Mouse (Mus musculus): ENCODE results near the gene Zfp91. TPM values are rescaled to one million over a fixed set of nuclear protein-coding genes. Genes with fewer than 3 reads are reported as not detected.

Zfp91 gene
- 12.3 and 12.9 TPM in 2 replicates for polyA plus RNA-seq (2015; fragmentation: Nextera tagmentation; extraction: Ambion mirVana)

GRCm38 (mm10) chr19:12795511-12796327, at the start of gene Zfp91, which contains the start of gene Lpxn:
Gene Zfp91, minus strand, starts transcription at chr19:12796126.
Gene Lpxn, plus strand, starts transcription at chr19:12796193.
- under 1% methylated on average over 58 of the region's 76 CpGs for WGBS
- H3K27ac ChIP-seq (replicated peaks) = peak within 1 kb of the TSS; percentile 100

DNA sequence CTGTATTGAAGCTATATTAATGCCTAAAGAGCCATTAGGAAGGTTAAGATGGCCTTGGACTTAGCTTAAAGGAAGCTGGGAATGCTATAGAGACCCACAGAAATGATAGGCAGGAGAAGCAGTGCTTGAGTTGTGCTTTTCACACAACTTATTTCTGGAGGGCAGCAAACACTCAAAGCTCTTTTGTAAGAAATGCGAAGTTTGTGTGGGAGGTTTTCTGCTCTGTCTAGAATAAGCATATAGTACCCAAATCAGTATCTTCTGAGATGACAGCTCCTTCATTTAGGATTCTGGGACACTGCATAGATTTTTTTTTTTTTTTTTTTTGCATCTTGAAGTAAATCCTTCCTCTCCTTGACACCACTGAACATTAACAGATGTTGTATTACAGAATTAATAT, 42.6 kb upstream of the Zfp91 start:
- Histone ChIP-seq H3K4me2 (no peak overlapping the region), H3K27ac (replicated peaks) (no peak overlapping the region), H3K4me1 (no peaks in the 10 kb centered on the region), H3K27me3 (replicated peaks) (no peaks in the 10 kb centered on the region), H3K9me3 (replicated peaks) (no peaks in the 10 kb centered on the region), H3K36me3 (no peaks in the 10 kb centered on the region), H3K9ac (replicated peaks) (no peak overlapping the region), H3K4me3 (replicated peaks) (no peak overlapping the region)
- 89% methylated on average over 1 of the region's 1 CpGs for WGBS
- ATAC-seq (ENCODE audit: low FRiP score) = no peak

More at GRCm38 (mm10) chr19:12795511-12796327, at the start of gene Zfp91, which contains the start of gene Lpxn:
- Histone ChIP-seq H3K4me2 (peak within 1 kb of the TSS; percentile 74), H3K27me3 (replicated peaks) (no peaks in the 10 kb centered on the region), H3K4me1 (peaks cover 21% of the 10 kb centered on the region), H3K9ac (replicated peaks) (peak within 1 kb of the TSS; percentile 99), H3K4me3 (replicated peaks) (peak within 1 kb of the TSS; percentile 97), H3K36me3 (no peaks in the 10 kb centered on the region), H3K9me3 (replicated peaks) (no peaks in the 10 kb centered on the region)
- peak; percentile 96 for ATAC-seq (ENCODE audit: low FRiP score)

DNA sequence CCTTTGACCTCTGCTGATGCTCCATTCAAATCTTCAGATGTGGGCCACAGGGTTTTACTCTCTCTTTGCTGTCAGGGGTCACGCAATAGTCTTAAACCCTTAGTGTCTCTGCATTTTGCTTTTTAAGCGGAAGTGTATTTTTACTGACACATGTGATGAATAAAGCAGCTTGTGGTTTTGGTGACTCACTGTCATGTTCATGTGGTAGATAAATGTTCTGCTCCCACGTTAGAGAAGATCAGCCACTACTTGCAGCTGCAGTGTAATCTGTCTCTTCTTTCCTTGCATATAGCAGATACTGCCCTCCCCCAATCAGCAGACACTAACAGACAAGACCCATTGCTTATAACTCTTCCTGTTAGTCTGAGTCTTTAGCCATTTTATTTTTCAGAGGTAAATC, 37.7 kb upstream of the Zfp91 start:
- no peaks in the 10 kb centered on the region for H3K36me3 ChIP-seq
- ATAC-seq (ENCODE audit: low FRiP score) = no peak
- H3K4me2 ChIP-seq = no peak overlapping the region
- no peaks in the 10 kb centered on the region for H3K9me3 ChIP-seq (replicated peaks)
- H3K4me1 ChIP-seq = no peaks in the 10 kb centered on the region
- no peaks in the 10 kb centered on the region for H3K27me3 ChIP-seq (replicated peaks)
- H3K9ac ChIP-seq (replicated peaks) = no peak overlapping the region
- no peak overlapping the region for H3K27ac ChIP-seq (replicated peaks)
- WGBS = 82% methylated on average over 3 of the region's 3 CpGs
- H3K4me3 ChIP-seq (replicated peaks) = no peak overlapping the region

- no peaks in the 10 kb centered on the region for H3K36me3 ChIP-seq
- no peaks in the 10 kb centered on the region for H3K9me3 ChIP-seq (replicated peaks)
- no peak overlapping the region for H3K4me3 ChIP-seq (replicated peaks)
- H3K9ac ChIP-seq (replicated peaks) = no peak overlapping the region
- H3K27me3 ChIP-seq (replicated peaks) = no peaks in the 10 kb centered on the region
- 78% methylated on average over 1 of the region's 1 CpGs for WGBS
- H3K4me2 ChIP-seq = no peak overlapping the region
- H3K4me1 ChIP-seq = no peaks in the 10 kb centered on the region
- no peak overlapping the region for H3K27ac ChIP-seq (replicated peaks)
- ATAC-seq (ENCODE audit: low FRiP score) = no peak
Observed at GRCm38 (mm10) chr19:12831559-12831958, 35.6 kb upstream of the Zfp91 start.

- Histone ChIP-seq H3K27me3 (replicated peaks) (no peaks in the 10 kb centered on the region), H3K36me3 (no peaks in the 10 kb centered on the region), H3K9ac (replicated peaks) (no peak overlapping the region), H3K27ac (replicated peaks) (no peak overlapping the region), H3K4me3 (replicated peaks) (no peak overlapping the region), H3K9me3 (replicated peaks) (no peaks in the 10 kb centered on the region), H3K4me2 (no peak overlapping the region), H3K4me1 (no peaks in the 10 kb centered on the region)
- peak; percentile 38 for ATAC-seq (ENCODE audit: low FRiP score)
- WGBS = 70% methylated on average over 2 of the region's 2 CpGs
Observed at GRCm38 (mm10) chr19:12830823-12831430, 35.0 kb upstream of the Zfp91 start.

- 78% methylated on average over 4 of the region's 4 CpGs for WGBS
- ATAC-seq (ENCODE audit: low FRiP score) = no peak
- no peaks in the 10 kb centered on the region for H3K9me3 ChIP-seq (replicated peaks)
- H3K4me1 ChIP-seq = no peaks in the 10 kb centered on the region
- no peak overlapping the region for H3K4me3 ChIP-seq (replicated peaks)
- H3K27me3 ChIP-seq (replicated peaks) = no peaks in the 10 kb centered on the region
- no peaks in the 10 kb centered on the region for H3K36me3 ChIP-seq
- no peak overlapping the region for H3K9ac ChIP-seq (replicated peaks)
- H3K27ac ChIP-seq (replicated peaks) = no peak overlapping the region
- H3K4me2 ChIP-seq = no peak overlapping the region
Observed at GRCm38 (mm10) chr19:12824549-12824948, 28.6 kb upstream of the Zfp91 start.

DNA sequence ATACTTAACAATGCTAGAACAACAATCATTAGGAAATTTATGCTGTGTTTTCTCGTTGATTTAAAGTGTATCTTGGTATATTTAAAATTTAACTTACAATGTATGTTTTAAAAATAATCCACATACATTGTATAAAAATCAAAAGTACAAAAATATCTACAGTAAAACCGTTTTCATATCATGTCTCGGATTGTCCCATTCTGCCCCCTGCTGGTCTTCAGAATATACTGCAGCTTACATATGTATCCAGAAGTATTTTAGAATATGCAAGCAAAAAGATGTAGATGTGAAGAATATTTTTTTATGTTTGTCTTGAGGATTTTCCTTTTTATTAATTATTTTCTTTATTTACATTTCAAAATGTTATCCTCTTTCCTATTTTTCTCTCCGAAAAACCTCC, 24.5 kb upstream of the Zfp91 start:
- H3K27me3 ChIP-seq (replicated peaks) = no peaks in the 10 kb centered on the region
- no peak overlapping the region for H3K4me2 ChIP-seq
- no peak overlapping the region for H3K27ac ChIP-seq (replicated peaks)
- no peak overlapping the region for H3K9ac ChIP-seq (replicated peaks)
- H3K4me3 ChIP-seq (replicated peaks) = no peak overlapping the region
- no peaks in the 10 kb centered on the region for H3K36me3 ChIP-seq
- 43% methylated on average over 4 of the region's 4 CpGs for WGBS
- no peaks in the 10 kb centered on the region for H3K4me1 ChIP-seq
- no peaks in the 10 kb centered on the region for H3K9me3 ChIP-seq (replicated peaks)
- no peak for ATAC-seq (ENCODE audit: low FRiP score)

DNA sequence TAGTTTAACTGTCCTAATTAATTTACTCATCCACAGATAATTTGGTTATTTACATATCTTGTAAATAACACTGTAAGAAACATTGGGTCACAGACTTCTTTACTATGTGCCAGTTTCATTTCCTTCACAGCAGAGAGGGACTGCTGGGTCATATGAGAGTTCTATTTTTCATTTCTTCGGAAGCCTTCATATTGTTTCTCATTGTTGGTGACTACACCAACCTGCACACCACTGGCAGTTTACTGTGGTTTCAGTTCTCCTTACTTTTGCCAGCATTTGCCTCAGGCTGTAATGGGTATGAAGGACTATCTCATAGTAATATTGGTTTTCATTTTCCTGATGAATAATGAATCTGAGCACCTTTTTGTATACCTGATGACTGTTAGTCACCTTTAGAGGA, 22.6 kb upstream of the Zfp91 start:
- Histone ChIP-seq H3K4me2 (no peak overlapping the region), H3K36me3 (no peaks in the 10 kb centered on the region), H3K4me1 (no peaks in the 10 kb centered on the region), H3K4me3 (replicated peaks) (no peak overlapping the region), H3K27me3 (replicated peaks) (no peaks in the 10 kb centered on the region), H3K27ac (replicated peaks) (no peak overlapping the region), H3K9ac (replicated peaks) (no peak overlapping the region), H3K9me3 (replicated peaks) (no peaks in the 10 kb centered on the region)
- ATAC-seq (ENCODE audit: low FRiP score) = no peak
- 90% methylated on average over 1 of the region's 1 CpGs for WGBS

- H3K9ac ChIP-seq (replicated peaks) = no peak overlapping the region
- no peak for ATAC-seq (ENCODE audit: low FRiP score)
- no peak overlapping the region for H3K4me2 ChIP-seq
- no peak overlapping the region for H3K27ac ChIP-seq (replicated peaks)
- no peaks in the 10 kb centered on the region for H3K4me1 ChIP-seq
- WGBS = 80% methylated on average over 1 of the region's 1 CpGs
- no peak overlapping the region for H3K4me3 ChIP-seq (replicated peaks)
- H3K36me3 ChIP-seq = no peaks in the 10 kb centered on the region
- H3K27me3 ChIP-seq (replicated peaks) = no peaks in the 10 kb centered on the region
- H3K9me3 ChIP-seq (replicated peaks) = no peaks in the 10 kb centered on the region
Observed at GRCm38 (mm10) chr19:12813883-12814282, 18.0 kb upstream of the Zfp91 start.

DNA sequence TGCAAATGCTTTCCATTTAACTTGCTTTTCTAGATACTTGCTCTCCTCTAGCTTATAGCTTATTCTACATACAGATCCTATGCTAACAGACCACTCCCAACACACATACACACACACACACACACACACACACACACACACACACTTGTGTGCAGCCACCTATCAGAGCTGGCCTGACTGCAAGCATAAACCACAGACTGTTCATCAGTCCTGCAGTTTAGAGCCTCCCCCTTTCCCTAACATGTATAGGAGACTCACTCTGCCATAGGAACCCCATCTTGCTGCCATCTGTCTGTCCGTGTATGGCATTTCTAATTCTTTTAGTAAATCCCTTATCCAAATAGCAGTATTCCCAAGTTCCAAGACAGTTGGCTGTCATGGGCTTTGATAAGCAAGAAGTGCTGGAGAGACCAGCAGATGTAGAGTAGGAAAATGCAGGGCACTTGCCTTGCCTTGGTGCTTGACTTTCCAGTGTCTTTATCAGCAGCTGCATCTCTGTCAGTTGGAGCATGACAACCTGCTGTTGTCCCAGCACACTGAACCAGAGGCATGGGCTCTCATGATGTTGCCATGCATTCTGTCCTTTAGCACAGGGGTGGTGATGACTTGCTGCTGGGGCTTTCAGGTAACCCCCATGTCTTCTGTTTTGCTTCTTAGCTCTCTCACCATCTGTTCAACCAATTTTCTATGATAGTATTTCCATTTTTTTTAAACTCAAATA, 16.9 kb upstream of the Zfp91 start:
- Histone ChIP-seq H3K9ac (replicated peaks) (no peak overlapping the region), H3K4me3 (replicated peaks) (no peak overlapping the region), H3K36me3 (no peaks in the 10 kb centered on the region), H3K27me3 (replicated peaks) (no peaks in the 10 kb centered on the region), H3K4me2 (no peak overlapping the region), H3K9me3 (replicated peaks) (no peaks in the 10 kb centered on the region), H3K27ac (replicated peaks) (no peak overlapping the region), H3K4me1 (no peaks in the 10 kb centered on the region)
- 70% methylated on average over 1 of the region's 1 CpGs for WGBS
- ATAC-seq (ENCODE audit: low FRiP score) = no peak

GRCm38 (mm10) chr19:12806214-12806613, 10.3 kb upstream of the Zfp91 start:
- Histone ChIP-seq H3K4me1 (no peaks in the 10 kb centered on the region), H3K27ac (replicated peaks) (no peak overlapping the region), H3K9me3 (replicated peaks) (no peaks in the 10 kb centered on the region), H3K27me3 (replicated peaks) (no peaks in the 10 kb centered on the region), H3K4me2 (no peak overlapping the region), H3K9ac (replicated peaks) (no peak overlapping the region), H3K4me3 (replicated peaks) (no peak overlapping the region), H3K36me3 (no peaks in the 10 kb centered on the region)
- ATAC-seq (ENCODE audit: low FRiP score) = no peak
- WGBS = 79% methylated on average over 2 of the region's 2 CpGs
